Mouse (Mus musculus) testis, postnatal 14 days (tissue): ENCODE results near the gene Phb.

Experiments used
- DNase-seq: peaks from one replicate; pipeline ENCODE4 v3.0.0; 2021; ENCODE audit warnings: low spot score

The Phb gene

GRCm38 (mm10) chr11:95666529-95667149 is at the start of gene Phb:
Phb (plus strand) TSS chr11:95666957.
- DNase-seq, result peak; percentile 96

DNA sequence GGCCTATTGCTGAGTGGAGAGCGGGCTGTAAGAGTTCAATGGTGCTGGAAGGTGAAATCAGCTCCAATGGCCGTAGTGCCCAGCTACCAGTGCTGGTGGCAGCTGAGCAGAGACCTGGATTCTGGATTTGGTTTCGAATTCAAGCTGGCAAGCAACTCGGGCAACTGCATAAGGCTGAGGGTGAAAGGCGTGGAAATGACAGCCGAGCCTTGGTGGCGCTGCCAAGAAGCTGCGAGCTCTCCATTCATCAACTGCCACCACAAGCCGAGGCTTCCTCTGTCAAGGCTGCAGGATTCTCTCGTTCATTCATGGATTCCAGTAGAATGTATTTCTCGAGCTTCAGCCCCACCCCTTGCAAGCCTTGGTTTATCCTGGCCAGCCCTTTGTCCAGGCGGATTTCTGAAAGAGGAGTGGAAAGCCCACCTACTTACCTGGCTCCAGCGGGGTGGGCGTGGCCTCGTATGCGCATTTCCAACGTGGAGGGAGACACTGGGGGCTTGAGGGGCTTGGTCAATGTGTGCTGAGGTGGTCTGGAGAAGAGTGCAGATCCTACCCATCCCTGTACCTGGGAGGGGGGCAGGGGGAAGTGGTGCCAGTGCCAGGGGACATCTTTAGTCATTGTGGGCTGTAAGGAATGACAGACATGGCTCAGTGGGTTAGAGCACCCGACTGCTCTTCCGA is 48.8 kb upstream of the Phb start:
- no peak for DNase-seq

DNA sequence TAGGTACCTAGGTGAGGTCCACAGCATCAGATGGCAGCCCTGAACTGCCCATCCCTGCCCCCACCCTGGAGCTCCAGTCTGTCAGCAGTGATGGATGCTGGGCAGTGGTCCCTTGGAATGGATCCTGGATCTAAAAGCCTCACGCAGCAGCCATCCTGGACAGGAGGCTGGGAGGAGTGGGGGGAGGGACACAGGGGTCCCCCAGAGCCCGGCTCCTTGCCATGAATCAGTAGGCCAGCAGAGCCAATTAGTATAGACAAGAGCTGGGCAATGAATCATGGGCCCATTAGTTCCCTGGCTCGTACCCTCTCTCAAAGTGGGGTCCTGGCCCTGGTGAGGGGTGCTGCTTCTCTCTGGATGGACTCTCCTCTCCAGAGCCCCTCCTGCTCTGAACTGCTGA is 47.7 kb upstream of the Phb start:
- no peak for DNase-seq

GRCm38 (mm10) chr11:95619886-95620444 is 46.8 kb upstream of the Phb start:
- no peak for DNase-seq

DNA sequence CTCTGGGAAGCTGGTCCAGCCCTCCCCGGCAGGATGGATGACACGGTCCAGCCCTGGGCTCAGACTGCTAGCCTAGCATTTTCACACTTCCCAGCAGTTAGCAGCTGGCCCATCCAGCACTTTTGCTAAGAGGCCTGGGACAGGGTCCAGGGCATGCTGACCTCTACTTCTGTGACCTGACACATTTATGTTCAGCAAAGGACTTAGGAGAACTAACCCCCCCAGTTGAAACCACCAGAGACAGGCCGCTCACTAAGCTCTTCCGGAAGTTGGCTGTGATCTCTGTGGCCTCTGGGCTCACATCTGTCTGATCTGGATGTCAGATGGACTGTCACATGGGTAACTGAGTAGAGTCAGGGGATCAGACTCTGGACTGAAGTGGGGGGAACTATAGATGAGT is 45.7 kb upstream of the Phb start:
- DNase-seq, result no peak

- no peak for DNase-seq
Observed at GRCm38 (mm10) chr11:95621541-95622130, 45.1 kb upstream of the Phb start.

- DNase-seq, result no peak
Observed at GRCm38 (mm10) chr11:95622426-95622825, 44.3 kb upstream of the Phb start.

DNA sequence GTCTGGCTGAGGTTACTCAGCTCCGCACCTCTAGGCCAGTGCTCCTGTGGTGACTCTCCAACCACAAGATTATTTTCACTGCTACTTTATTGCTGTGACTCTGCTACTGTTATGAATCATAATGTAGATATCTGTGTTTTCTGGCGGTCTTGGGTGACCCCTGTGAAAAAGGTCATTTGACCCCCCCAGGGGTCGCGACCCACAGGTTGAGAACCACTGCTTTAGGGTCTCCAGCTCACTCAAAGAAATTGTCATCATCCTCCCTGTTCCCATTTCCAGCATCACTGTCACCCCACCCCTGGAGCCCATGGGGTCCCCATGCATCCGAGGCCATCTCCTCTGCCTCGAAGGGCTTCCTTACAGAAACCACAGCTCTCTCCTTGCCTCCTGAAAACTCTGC is 36.2 kb upstream of the Phb start:
- no peak for DNase-seq

GRCm38 (mm10) chr11:95631301-95631700 is 35.5 kb upstream of the Phb start:
- DNase-seq, result no peak

DNA sequence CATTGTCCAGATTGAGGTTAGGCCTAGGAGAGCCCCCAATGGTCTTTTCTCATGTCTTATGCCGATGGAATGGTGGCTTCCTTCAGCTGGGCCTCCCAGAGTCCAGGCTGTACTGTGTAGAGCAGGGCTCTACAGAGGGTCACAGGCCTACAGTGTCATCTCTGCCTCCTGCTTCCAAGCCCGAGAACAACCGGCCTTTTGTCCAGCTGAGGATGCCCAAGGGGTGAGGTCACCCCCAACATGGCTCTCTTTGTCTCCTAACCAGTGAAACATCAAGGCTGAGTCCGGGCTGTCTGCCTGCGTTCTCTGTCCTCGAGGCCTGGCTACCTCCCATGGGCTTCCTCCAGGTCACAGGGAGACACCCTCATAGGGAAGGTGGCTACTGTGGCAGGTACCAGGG is 34.3 kb upstream of the Phb start:
- peak; percentile 25 for DNase-seq

DNA sequence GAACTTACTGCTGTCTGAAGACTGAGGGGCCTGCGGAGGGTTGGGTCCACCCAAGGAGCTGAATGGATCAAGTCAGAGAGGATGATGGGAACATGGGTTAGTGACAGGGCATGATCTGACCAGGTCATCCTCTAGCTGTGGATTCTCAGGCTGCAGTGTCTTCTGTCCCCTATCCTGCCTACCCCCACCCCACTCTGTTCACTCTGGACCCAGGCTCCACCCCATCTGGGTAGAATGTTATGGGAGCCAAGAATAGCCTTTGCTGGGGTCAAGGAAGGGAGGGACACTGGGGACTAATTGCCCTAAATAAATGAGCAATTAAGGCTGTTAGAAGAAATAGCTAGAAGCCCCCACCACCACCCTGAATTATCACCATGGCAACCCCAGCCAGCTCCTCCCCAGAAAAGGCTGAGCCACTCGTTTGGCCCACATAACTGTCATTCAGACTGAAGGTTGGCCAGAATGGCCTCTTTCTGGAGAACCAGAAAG is 33.2 kb upstream of the Phb start:
- no peak for DNase-seq

DNA sequence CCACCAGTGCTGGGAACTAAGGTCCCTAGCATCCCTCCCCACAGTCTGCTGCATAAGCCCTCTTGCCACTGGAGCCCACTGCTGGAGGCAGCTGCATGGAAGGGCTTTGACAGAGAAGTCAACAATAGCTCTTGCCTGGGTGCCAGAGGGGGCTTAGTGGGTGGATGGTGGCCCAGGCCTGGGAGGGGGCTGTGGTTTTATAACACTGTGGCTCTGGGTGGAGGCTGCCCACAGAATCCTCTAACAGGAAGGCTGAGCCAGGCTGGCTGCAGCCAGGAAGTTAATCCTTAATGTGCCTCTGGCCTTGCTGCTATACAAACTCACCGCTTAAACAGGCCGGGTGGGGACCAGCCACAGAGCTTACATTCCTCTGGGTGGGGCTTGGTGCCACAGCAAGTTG is 31.7 kb upstream of the Phb start:
- DNase-seq, result no peak

GRCm38 (mm10) chr11:95640751-95641150 is 26.0 kb upstream of the Phb start:
- DNase-seq, result no peak

- no peak for DNase-seq
Observed at GRCm38 (mm10) chr11:95642534-95643280, 24.1 kb upstream of the Phb start.

GRCm38 (mm10) chr11:95643856-95644255 is 22.9 kb upstream of the Phb start:
- DNase-seq, result no peak

GRCm38 (mm10) chr11:95644381-95644780 is 22.4 kb upstream of the Phb start:
- DNase-seq, result no peak

DNA sequence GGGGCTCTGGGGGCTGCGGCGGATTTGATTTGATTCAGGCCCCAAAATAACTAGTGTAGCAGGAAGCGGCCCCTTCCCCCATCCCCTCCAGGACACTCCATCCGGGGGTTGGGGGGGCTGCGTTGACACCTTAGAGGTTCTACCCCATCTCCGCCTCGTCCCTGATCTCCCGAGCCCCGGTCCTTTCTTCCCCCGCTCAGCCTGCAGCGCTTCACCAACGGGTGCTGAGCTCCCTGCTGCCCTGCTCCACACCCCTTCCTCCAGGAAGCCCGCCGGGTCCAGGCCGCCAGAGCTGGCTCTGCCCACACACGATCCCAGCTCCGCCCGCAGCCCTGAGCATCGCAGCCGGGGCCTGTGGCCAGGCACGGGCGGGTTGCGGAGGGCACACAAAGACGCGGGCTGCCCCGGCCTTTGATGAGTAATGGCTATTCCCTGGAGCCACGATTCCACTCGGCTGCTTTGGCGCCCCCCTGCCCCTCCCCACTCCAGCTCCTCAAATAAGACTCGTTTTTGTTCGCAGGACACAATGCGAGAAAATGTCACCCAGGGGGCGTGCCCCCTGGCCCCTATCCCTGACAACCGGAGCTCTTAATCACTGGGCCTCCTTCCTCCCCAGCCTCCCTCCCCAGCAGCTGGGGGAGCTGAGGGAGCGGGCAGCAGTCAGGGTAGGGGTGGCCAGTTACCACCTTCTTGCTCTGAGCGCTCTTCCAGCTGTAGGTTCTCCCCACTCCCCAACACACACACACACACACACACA is 21.2 kb upstream of the Phb start:
- no peak for DNase-seq

DNA sequence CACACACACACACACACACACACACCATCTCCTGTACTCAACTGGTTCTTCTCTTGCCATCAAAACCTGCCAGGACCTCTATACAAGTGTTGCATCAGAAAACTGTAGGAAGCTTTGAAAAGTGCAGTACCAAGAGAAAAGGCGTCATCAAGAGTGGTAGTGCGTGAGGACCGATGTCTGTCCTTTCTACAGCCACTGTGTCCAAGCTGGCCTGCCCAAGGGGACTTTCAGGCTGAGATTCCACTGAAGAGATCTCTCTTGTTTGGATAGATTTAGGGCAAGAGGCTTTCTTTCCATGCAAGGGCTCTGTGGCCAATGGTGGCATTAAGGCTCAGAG is 20.6 kb upstream of the Phb start:
- no peak for DNase-seq

- no peak for DNase-seq
Observed at GRCm38 (mm10) chr11:95647791-95648190, 19.0 kb upstream of the Phb start.

DNA sequence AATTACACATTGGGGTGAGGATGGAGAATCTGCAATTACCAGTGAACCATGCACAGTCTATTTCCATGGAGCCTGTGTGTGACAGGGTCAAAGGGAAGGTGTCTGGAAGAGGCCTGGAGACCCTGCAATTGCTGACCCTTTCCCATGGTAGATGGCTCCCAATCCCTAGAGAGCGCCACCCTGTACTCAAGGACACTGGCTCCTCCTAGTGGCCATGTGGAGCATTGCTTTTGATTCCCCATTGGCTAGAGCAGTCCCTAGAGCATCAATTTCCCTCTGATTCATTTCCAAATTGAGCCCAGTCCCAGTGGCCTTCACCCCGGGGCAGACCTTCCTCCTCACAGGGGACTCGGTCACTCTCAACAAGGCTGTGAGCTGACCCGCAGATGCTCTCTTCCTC is 17.9 kb upstream of the Phb start:
- peak; percentile 70 for DNase-seq

DNA sequence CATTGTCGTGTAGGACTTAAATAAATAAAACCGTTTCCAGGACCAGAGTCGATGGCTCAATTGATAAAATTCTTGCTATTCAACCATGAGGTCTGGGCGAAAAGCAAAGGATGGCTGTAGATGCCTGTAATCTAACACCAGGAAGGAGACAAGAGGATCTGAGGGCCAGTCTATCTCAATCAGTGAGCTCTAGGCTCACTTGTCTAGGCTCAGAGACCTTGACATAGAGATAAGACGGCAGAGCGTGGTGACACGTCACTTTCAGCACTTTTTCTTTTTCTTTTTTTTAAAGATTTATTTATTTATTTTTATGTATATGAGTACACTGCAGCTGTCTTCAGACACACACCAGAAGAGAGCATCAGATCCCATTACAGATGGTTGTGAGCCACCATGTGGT is 17.2 kb upstream of the Phb start:
- no peak for DNase-seq

- DNase-seq, result no peak
Observed at GRCm38 (mm10) chr11:95650001-95650400, 16.8 kb upstream of the Phb start.
